Mouse (Mus musculus): ENCODE measurements at regions not wholly inside any gene's neighbourhood (a gene's known extent, or its start where the extent isn't known, plus 50 kb on each side); places are given as distances from the start of the nearest gene placed in this dataset.

- TF ChIP-seq POLR2A (IDR thresholded peaks at IDR 0.05; ENCODE audit: borderline replicate concordance, extremely low read depth, insufficient read depth, insufficient read length, poor library complexity, severe bottlenecking) (no peak), CTCF (IDR thresholded peaks at IDR 0.05; ENCODE audit: borderline replicate concordance, extremely low read depth, insufficient read depth, insufficient read length) (no peak)
Measured at GRCm38 (mm10) chr9:94370976-94371375, 166.9 kb downstream of the 1190002N15Rik start.
